Mouse (Mus musculus): Measurements from ENCODE around the gene Tstd3.

The Tstd3 gene

DNA sequence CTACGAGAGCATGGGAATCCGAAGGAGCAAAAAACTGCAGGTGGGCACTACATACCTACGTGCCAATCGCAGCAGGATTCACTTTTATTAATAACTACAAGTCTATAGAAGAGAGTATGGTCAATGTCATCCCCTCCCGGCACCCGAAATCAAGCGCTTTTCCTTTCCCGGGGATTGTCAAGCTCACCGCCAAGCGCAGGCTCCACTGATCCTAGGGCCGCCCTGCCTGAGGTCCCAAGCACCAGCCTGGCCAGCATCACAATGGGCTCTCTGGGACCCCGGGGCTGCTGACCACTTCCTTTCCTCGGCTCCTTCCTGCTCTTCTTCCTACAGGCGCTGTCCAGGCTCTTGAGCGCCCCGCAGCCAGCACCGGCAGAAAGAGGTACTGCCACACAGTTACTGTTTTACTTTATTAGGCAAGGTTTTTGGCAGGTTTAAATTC is at the start of gene Tstd3, which contains the start of gene Usp45:
Gene Tstd3, minus strand, starts transcription at position 350 of the 442 bp plus-strand sequence.
Gene Usp45, plus strand, starts transcription at position 294 of the 442 bp plus-strand sequence.
- DNase-seq: peak; percentile 81

DNA sequence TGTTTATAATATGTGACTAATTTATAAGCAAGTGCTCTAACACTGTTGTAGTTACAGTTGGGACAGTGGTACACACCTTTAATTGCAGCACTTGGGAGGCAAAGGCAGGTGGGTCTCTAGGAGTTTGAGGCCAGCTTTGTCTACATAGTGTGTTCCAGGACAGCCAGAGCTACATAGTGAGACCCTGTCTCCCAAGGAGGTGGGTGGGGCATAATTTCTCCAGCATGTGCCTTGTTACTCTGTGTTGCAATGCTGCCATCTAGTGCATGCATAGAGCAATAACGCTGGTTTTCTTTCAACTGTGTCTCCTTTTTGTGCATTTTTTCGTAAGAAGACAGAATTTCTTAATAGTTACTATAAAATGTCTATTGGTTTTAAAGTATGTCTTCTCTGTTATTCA is 47.0 kb upstream of the Tstd3 start:
- DNase-seq: peak; percentile 62

DNA sequence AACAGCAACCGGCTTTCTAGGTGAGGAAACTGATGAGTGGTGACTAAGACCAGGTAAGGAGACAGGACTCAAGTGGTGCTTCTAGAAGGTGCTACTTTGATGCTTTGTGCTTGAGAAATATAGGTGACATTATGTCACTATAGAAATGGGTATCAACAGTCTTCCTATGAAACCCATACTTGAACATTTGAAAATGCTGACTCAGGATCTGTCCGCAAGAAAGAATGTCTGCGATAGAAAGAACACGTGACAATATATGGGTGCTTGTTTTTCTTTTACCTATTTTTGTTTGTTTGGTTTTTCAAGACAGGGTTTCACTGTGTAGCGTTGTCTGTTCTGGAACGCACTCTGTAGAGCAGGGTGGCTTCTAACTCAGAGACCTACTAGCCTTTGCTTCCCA is 45.6 kb upstream of the Tstd3 start:
- DNase-seq: no peak

DNA sequence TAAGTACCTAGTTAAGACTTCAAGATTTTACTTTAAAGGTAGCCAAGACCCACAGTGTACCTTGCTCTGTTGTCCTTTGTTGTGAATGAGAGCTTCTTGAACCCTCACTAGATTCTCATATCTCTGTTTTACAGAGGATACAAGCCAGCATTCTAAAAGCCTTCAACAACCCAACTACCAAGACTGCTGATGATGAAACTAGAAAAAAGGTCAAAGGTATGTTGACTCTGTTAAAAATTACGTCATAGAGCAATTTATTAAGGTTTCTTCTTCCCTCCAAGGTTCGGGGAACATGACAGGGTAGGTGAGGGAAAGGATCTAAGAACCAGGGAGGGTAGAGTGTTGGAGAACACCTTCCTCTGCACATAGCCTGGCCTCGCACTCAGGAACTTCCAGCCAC is 43.6 kb upstream of the Tstd3 start:
- DNase-seq: no peak

DNA sequence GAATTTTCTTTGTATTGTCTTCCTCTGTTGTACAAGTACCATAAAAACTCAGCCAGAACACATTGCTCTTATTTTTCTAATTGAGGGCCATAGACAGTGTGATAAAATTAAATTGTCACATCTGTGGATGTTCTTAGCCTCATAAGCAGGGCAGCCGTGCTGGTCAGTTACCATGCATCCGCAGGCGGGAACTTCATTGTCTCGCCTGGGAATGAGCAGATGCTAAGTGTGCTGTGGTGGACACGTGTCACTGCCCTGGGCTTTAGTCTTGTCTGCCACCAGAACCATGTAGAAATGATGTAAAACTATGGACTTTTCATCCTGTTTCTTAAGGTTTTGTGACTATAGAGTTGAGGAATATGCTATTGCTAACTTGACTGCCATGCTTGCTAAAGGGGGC is 40.2 kb upstream of the Tstd3 start:
- no peak for DNase-seq

DNA sequence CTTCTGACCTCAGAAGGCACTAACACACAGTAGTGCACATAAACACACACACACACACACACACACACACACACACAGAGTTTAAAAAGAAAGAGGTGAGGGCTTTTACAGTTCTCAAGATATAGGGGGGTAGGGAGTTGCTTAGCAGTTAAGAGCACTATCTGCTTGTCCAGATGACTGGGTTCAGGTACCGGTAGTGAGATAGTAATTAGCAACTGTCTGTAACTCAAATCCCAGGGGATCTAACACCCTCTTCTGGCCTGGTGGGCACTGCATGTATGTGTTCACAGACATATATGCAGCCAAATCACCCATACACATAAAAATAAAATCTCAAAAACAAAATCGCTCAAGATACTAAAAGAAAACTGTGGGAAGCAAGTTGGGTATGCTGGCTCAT is 34.6 kb upstream of the Tstd3 start:
- DNase-seq: no peak

DNA sequence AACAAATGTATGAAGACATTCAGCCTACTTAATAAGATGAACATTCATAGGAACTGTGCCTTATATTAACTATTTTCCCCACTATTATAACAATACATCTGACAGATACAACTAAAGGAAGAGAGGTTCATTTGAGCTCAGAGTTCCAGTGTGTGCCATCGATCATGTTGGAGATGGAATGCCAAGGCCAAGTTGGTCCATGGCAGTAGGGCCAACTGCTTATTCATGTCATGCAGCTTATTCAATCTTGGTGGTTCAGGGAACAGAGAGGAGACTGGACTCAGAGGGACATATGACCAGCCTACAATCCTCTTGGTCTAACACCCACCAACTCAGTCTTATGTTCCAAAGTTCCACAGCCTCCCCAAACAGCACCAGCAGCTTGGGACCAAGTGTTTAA is 34.0 kb upstream of the Tstd3 start:
- no peak for DNase-seq

DNA sequence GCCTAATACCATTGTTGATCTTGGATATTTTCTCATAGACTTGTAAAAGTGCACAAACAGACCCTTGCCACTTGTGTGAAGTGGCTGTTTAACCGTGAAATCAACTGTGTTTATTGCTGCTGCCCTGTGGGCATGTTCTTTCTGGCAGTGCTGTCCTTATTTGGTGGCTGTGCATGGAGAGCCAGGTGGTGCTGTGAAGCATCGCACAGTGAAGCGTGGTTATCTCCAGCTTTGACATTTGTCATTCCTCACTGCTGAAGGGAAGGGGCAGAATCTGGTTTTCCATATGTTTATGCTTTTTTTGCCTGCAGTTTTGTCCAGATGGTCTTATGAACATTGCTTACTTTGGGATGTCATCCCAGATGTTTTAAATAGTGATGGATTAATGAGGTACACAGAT is 26.6 kb upstream of the Tstd3 start:
- DNase-seq: no peak

DNA sequence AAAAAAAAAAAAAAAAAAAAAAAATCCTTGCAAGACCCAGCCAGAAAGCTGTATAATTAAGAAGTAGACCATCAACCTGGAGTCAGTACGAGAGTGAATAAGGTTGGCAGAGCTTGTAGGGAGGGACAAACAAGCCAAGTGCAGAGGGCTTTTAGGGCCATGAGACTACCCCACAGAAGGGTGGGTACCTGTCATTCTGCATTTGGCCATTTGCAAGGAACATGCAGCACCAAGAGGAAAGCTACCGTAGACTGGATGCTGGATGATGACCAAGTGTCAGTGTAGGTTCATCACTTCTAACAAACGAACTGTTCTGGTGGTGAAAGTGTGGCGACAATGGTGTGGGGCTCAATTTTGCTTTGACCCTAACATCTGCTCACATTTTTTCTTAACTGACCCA is 22.8 kb upstream of the Tstd3 start:
- DNase-seq: no peak

DNA sequence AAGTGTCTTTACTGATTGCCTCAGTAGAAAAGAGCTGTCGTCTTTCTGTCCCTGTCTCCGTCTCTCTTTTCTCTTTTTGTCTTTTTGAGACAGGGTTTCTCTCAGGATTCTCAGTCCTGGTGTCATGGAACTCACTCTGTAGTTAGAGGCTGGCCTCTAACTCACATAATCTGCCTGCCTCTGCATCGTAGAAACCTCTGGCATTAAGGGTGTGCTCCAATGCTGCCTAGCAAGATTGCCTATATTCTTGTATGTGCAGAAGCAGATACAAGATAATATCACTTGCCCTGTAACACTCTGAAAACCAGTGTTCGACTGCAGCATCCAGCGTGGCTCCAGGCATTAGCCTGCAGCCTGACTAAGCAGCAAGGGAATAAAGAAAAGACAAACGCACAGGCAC is 21.9 kb upstream of the Tstd3 start:
- DNase-seq: no peak

DNA sequence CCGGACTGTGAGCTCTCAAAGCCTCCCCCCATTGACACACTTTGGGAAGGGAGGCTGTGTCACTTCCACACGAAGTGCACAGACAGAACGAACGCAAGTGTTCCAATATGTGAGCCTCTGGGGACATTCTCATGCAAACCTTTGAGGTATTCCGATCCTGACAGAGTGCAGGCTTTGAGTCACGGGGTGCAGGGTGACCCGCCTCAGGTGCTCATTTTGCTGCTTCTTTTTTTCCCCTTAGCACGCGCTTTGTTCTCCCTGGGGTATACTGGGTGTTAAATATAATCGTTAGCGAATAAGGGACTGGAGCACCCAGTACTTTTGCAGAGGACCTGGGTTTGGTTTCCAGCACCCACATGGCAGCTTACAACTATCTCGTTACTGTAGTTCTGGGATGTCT is 19.3 kb upstream of the Tstd3 start:
- no peak for DNase-seq

DNA sequence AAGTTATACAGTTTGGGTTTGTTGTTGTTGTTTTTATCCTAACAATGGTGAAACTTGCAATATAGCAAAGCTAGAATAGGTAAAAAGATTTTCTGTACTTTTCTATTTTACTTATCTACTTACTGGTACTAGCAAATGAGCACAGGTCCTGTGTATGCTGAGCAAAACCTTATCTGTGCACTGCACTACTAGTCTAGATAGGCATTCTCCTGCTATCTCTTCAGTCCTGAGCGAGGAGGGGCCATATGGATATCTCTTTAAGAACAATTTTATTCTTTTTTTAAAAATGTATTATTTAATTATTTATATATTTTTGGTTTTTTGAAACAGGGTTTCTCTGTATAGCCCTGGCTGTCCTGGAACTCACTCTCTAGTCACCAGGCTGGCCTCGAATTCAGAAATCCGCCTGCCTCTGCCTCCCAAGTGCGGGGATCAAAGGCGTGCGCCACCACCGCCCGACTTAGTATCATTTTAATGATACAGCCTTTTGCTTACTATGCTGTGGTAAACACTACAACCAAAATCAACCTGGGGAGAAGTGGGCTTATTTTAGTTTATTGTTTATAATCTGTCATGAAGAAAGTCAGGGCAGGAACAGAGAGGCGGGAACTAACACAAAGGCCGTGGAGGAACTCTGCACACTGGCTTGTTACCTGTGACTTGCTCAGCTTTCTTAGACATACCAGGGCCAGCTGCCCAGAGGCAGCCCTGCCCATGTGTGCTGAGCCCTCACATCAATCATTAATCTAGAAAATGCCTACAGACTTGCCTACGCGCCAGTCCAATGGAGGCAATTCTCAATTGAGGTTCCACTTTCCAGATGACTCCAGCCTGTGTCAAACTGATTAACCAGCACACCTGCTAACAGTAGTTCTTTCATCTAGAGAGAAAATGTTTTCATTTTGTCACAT is 14.1 kb upstream of the Tstd3 start:
- DNase-seq: no peak

DNA sequence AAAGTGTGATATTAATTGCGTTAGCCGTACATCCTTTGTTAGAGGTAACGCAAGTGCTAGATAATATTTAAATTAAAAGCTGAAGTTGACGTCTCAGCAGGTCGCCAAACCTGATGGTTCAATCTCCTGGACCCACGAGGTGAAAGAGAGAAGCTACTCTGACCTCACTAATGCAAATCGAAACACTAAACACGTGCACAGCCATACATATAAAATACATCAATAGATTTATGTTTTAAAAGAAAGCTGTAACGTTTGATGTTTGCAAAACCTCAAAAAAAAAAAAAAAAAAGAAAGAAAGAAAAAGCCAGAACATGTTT is 9.9 kb upstream of the Tstd3 start:
- DNase-seq: no peak

DNA sequence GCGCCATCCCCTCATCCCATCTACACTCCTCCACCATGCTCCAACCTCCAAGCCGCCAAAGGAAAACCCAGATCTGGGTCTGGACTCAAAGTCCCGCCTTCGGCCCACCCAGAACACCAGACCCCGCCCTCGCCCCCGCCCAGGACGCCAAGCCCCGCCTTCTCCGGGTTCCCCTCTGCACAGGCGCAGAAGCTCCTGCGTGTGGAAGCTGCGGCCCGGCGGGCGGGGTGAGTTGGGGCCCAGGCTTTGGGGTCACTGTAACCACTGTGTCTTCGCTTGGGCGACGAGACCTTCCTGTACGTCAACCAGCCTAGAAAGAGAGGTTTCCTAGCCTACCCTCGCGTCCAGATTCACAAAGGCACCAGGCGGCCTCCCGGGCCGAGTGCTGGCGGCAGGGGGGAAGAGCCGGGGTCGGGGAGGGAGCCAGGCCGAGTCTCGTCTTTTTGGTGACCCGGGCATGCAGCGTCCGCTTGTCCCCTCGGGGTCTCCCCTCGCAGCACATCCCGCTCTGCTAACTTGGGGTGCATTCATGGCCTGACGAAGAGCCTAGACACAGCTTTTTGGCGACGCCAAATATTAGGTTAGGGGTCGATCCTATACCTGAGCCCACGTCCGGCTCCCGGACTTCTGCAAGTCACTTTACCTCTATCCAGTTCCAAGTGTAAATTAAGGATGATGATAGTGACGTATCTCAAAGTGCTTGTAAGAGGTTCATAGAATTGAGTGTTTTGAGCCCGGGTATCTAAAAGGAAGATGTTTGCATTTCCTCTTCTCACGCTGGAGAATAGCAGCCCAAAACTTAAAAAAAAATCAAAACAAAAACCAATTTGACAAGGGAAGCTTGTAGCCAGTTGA is 9.3 kb upstream of the Tstd3 start:
- peak; percentile 94 for DNase-seq

DNA sequence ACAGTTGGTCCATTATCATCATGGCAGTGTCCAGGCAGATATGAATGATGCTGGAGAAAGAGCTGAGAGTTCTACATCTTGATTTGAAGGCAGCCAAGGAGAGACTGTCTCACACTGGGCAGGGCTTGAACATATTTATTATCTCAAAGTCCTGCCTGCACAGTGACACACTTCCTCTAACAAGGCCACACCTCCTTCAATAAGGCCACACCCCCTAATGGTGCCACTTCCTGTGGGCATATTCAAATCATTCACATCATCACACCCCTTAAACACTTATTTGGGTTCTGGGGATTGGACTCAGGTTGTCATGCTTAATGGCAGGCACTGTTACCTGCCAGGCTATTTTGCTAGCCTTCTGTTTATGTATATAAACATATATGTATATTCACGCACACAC is 5.3 kb upstream of the Tstd3 start:
- DNase-seq: no peak

DNA sequence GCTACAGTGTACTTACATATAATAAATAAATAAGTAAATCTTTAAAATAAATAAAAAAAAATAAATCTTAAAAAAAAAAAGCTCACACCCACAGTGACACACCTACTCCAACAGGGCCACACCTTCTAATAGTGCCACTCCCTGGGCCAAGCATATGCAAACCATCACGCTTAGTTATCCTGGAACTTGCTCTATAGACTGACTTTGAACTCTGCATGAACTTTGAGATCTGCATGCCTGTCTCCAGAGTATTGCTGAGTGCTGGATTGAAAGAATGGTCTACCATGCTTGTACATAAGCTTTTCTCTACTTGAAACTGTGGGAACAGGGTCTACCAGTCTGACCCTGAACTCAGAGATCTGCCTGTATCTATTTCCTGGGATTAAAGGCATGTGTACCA is 4.1 kb upstream of the Tstd3 start:
- DNase-seq: no peak

DNA sequence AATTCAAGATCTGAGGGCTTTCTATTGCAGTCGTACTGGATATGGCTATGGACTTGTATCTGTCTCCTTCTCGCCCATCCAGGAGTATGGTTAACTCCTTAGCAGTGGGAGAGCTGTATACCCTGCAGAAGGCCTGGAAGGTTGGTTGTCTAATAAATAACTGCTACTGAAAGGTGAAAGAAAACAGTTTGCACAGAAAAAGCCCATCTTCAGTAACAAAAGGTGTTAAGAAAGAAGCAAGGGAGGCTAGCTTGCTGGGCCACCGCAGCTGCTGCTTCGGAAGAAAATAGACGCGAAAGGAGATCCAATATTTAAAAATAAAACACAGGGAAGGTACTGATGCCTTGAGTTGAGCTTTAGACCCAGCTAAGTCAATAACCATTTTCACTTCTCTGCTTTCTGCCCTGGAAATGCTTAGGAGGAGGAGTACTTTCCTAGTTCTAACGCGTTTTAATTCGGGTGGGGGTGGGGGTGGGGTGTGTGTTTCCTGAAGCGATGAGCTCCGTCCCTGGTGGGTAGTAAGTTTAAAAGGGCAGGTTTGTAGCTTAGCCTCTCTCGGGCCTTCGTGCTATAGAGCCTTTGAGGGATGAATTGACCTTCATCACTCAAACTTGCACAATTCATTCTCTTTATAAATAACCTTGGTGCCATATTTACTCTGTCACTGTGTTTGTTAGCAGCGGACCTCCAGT is 695 bp downstream of the Tstd3 start:
- no peak for DNase-seq

DNA sequence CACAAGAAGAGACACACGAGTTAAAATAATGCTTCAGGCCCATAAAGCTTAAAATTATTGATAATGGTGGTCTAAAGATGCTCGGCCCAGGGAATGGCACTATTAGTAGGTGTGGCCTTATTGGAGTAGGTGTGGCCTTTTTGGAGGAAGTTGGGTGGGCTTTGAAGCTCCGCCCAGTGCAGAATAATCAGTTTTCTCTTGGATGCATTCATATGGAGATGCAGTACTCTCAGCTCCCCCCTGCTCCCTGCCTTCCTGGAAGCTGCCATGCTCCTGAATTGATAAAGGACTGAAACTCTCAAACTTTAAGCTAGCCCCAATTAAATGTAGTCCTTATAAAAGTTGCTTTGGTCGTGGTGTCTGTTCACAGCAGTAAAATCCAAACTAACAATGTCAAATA is 3.2 kb downstream of the Tstd3 start:
- DNase-seq: no peak

DNA sequence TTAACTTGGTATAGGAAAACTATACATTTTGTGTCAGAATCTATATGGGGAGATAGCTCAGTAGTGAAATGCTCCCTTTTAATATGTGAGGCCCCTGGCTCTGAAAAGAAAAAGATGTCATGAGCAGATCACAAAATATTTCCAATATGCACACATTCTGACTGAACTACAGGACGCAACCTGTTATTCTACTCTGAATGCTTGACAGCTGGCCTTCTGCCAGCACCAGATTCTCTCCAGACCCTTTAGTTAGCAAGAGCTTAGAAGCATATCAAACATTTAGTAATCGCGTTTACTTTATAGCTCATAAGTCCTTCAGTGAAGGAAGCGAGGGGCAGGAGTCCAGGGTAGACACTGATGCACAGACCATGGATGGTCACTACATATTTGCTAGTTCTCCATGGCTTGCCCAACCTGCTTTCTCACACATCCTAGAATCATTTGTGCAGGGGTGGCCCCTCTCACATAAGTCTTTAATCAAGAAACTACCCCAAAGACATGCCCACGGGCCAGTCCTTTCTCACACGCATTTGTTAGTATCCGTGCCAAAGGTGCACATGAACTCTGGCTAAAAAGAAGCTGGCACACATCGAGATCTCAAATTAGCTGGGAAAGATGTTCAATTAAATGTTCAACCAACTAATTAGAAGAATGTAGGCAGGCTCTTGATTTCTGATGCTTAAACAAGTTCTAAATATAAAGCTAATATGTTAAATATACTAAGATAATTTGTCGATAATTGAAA is 5.4 kb downstream of the Tstd3 start:
- DNase-seq: no peak

DNA sequence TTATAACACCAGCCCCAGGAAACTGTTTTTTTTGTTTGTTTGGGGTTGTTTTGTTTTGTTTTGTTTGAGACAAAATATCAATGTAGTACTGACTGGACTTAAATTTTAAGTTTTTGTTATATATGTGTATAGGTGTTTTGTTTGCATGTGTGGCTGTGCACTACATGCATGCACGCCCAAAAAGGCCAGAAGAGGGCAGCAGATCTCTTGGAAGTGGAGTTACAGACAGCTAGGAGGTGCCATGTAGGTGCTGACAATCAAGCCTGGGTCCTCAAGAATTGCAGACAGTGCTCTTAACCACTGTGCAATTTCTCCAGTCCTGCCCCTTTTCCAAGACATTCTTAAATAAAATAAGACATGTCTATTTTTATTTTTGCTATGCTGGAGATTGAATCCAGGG is 8.2 kb downstream of the Tstd3 start:
- peak; percentile 35 for DNase-seq

DNA sequence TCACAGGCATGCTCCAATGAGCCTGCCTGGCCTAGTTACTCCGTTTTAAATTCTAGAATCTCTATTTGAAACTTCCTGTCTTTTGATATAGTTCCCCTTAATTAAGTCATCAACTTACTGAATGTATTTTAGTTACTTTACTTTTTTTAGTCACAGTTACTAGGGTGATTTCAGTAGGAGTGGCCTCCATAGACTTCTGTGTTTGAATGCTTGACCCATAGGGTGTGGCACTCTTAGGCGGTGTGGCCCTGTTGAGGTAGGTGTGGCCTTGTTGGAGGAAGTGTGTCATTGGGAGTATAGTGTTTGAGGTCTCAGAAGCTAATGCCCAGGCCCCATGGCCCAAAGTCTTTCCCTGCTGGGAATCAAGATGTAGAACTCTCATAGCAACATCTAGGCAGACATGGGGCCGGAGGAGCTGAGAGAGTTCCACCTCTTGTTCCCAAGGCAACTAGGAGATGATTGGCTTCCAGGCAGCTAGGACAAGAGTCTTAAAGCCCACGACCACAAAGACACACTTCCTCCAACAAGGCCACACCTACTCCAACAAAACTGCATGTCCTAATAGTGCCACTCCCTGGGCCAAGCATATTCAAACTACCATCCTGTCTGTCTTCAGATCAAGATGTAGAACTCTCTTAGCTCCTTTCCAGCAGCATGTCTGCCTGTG is 11.8 kb downstream of the Tstd3 start:
- DNase-seq: no peak

DNA sequence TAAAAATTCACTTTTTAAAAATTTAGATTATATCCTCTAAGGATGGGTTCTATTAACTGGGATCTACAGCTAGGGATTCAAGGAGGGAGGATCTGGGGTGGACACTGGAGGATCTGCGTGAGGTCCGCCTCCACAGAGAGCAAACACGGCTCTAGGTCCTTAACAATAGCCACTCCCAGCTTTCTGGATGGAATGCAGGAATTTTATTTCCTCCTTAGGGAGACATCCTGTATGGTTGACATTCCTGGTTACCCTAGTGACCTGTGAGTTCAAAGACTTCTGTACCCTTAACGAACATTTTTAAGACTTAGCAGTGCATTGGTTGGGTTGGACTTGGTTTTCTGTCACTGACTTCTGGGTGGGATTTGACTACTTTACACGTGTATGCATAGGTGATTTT is 21.3 kb downstream of the Tstd3 start:
- DNase-seq: no peak

Data from thymus, postnatal 14 days (tissue).